Mouse (Mus musculus): ENCODE data around the gene Tmem167b. TPM values are rescaled to one million over a fixed set of nuclear protein-coding genes. Genes with fewer than 3 reads are reported as not detected.

The Tmem167b gene
- polyA plus RNA-seq (2015; fragmentation: Nextera tagmentation; extraction: Ambion mirVana): 45.6 and 47.3 TPM in 2 replicates

- no peaks in the 10 kb centered on the region for H3K4me1 ChIP-seq (ENCODE audit: control insufficient read depth, insufficient read depth, low read length)
- ATAC-seq (ENCODE audit: insufficient read depth, low FRiP score): peak; percentile 98
- H3K9me3 ChIP-seq (replicated peaks; ENCODE audit: control insufficient read depth, low read length): no peaks in the 10 kb centered on the region
- H3K4me3 ChIP-seq (replicated peaks; ENCODE audit: low read length): peak within 1 kb of the TSS; percentile 85
- peak within 1 kb of the TSS; percentile 96 for H3K27ac ChIP-seq (ENCODE audit: low read length)
- no peaks in the 10 kb centered on the region for H3K27me3 ChIP-seq (ENCODE audit: control insufficient read depth, insufficient read depth, low read length)
- H3K36me3 ChIP-seq (ENCODE audit: control insufficient read depth, insufficient read depth, low read length): peaks cover 14% of the 10 kb centered on the region
- H3K9ac ChIP-seq (ENCODE audit: low read length): peak within 1 kb of the TSS; percentile 90
- WGBS: 0% methylated on average over 45 of the region's 45 CpGs
- peak within 1 kb of the TSS; percentile 83 for H3K4me2 ChIP-seq (ENCODE audit: low read depth, low read length)
Observed at GRCm38 (mm10) chr3:108562133-108562730, at the start of gene Tmem167b. Tmem167b (minus strand) TSS chr3:108562466.

GRCm38 (mm10) chr3:108608906-108609305 is 46.6 kb upstream of the Tmem167b start:
- ATAC-seq (ENCODE audit: insufficient read depth, low FRiP score): no peak
- H3K36me3 ChIP-seq (ENCODE audit: control insufficient read depth, insufficient read depth, low read length): no peaks in the 10 kb centered on the region
- no peaks in the 10 kb centered on the region for H3K9me3 ChIP-seq (replicated peaks; ENCODE audit: control insufficient read depth, low read length)
- no peak overlapping the region for H3K27ac ChIP-seq (ENCODE audit: low read length)
- no peaks in the 10 kb centered on the region for H3K27me3 ChIP-seq (ENCODE audit: control insufficient read depth, insufficient read depth, low read length)
- H3K4me3 ChIP-seq (replicated peaks; ENCODE audit: low read length): no peak overlapping the region
- WGBS: 38% methylated on average over 3 of the region's 3 CpGs
- no peak overlapping the region for H3K9ac ChIP-seq (ENCODE audit: low read length)
- no peak overlapping the region for H3K4me2 ChIP-seq (ENCODE audit: low read depth, low read length)
- no peaks in the 10 kb centered on the region for H3K4me1 ChIP-seq (ENCODE audit: control insufficient read depth, insufficient read depth, low read length)

GRCm38 (mm10) chr3:108591530-108592522 is 29.6 kb upstream of the Tmem167b start:
- Histone ChIP-seq H3K9me3 (replicated peaks; ENCODE audit: control insufficient read depth, low read length) (no peaks in the 10 kb centered on the region), H3K4me2 (ENCODE audit: low read depth, low read length) (peak overlapping the region; percentile 99), H3K27ac (ENCODE audit: low read length) (peak overlapping the region; percentile 68), H3K27me3 (ENCODE audit: control insufficient read depth, insufficient read depth, low read length) (no peaks in the 10 kb centered on the region), H3K9ac (ENCODE audit: low read length) (peak overlapping the region; percentile 77), H3K36me3 (ENCODE audit: control insufficient read depth, insufficient read depth, low read length) (no peaks in the 10 kb centered on the region), H3K4me1 (ENCODE audit: control insufficient read depth, insufficient read depth, low read length) (peaks cover 4% of the 10 kb centered on the region), H3K4me3 (replicated peaks; ENCODE audit: low read length) (peak overlapping the region; percentile 81)
- ATAC-seq (ENCODE audit: insufficient read depth, low FRiP score): no peak; the same call in 1 of the 2 replicates
- WGBS: under 1% methylated on average over 61 of the region's 61 CpGs

GRCm38 (mm10) chr3:108590786-108591529 is 28.7 kb upstream of the Tmem167b start, which contains the start of gene Wdr47:
Wdr47 (plus strand) TSS chr3:108591279.
- Histone ChIP-seq H3K4me2 (ENCODE audit: low read depth, low read length) (peak within 1 kb of the TSS; percentile 99), H3K4me1 (ENCODE audit: control insufficient read depth, insufficient read depth, low read length) (peaks cover 4% of the 10 kb centered on the region), H3K9ac (ENCODE audit: low read length) (peak within 1 kb of the TSS; percentile 77), H3K4me3 (replicated peaks; ENCODE audit: low read length) (peak within 1 kb of the TSS; percentile 81), H3K9me3 (replicated peaks; ENCODE audit: control insufficient read depth, low read length) (no peaks in the 10 kb centered on the region), H3K36me3 (ENCODE audit: control insufficient read depth, insufficient read depth, low read length) (no peaks in the 10 kb centered on the region), H3K27ac (ENCODE audit: low read length) (peak within 1 kb of the TSS; percentile 68), H3K27me3 (ENCODE audit: control insufficient read depth, insufficient read depth, low read length) (no peaks in the 10 kb centered on the region)
- peak; percentile 100 for ATAC-seq (ENCODE audit: insufficient read depth, low FRiP score)
- WGBS: 4% methylated on average over 44 of the region's 44 CpGs

- no peak overlapping the region for H3K27ac ChIP-seq (ENCODE audit: low read length)
Observed at GRCm38 (mm10) chr3:108588446-108588845, 26.2 kb upstream of the Tmem167b start.

GRCm38 (mm10) chr3:108584580-108584979 is 22.3 kb upstream of the Tmem167b start:
- Histone ChIP-seq H3K9me3 (replicated peaks; ENCODE audit: control insufficient read depth, low read length) (no peaks in the 10 kb centered on the region), H3K27me3 (ENCODE audit: control insufficient read depth, insufficient read depth, low read length) (no peaks in the 10 kb centered on the region), H3K4me2 (ENCODE audit: low read depth, low read length) (no peak overlapping the region), H3K9ac (ENCODE audit: low read length) (no peak overlapping the region), H3K27ac (ENCODE audit: low read length) (no peak overlapping the region; the same call in 1 of the 2 replicates), H3K4me3 (replicated peaks; ENCODE audit: low read length) (no peak overlapping the region), H3K36me3 (ENCODE audit: control insufficient read depth, insufficient read depth, low read length) (peaks cover 2% of the 10 kb centered on the region; the same call in 1 of the 2 replicates), H3K4me1 (ENCODE audit: control insufficient read depth, insufficient read depth, low read length) (no peaks in the 10 kb centered on the region)
- 71% methylated on average over 4 of the region's 4 CpGs for whole genome bisulfite sequencing
- no peak for ATAC-seq (ENCODE audit: insufficient read depth, low FRiP score)

More at GRCm38 (mm10) chr3:108588446-108588845, 26.2 kb upstream of the Tmem167b start:
- WGBS: 44% methylated on average over 2 of the region's 2 CpGs
- Histone ChIP-seq H3K9me3 (replicated peaks; ENCODE audit: control insufficient read depth, low read length) (no peaks in the 10 kb centered on the region), H3K27me3 (ENCODE audit: control insufficient read depth, insufficient read depth, low read length) (no peaks in the 10 kb centered on the region), H3K4me3 (replicated peaks; ENCODE audit: low read length) (no peak overlapping the region), H3K36me3 (ENCODE audit: control insufficient read depth, insufficient read depth, low read length) (no peaks in the 10 kb centered on the region), H3K4me1 (ENCODE audit: control insufficient read depth, insufficient read depth, low read length) (peaks cover 4% of the 10 kb centered on the region), H3K4me2 (ENCODE audit: low read depth, low read length) (no peak overlapping the region), H3K9ac (ENCODE audit: low read length) (no peak overlapping the region)
- no peak for ATAC-seq (ENCODE audit: insufficient read depth, low FRiP score)

GRCm38 (mm10) chr3:108574018-108574417 is 11.8 kb upstream of the Tmem167b start:
- no peaks in the 10 kb centered on the region for H3K9me3 ChIP-seq (replicated peaks; ENCODE audit: control insufficient read depth, low read length)
- H3K27me3 ChIP-seq (ENCODE audit: control insufficient read depth, insufficient read depth, low read length): no peaks in the 10 kb centered on the region
- no peak overlapping the region for H3K27ac ChIP-seq (ENCODE audit: low read length)
- no peak overlapping the region for H3K9ac ChIP-seq (ENCODE audit: low read length)
- peaks cover 4% of the 10 kb centered on the region for H3K36me3 ChIP-seq (ENCODE audit: control insufficient read depth, insufficient read depth, low read length)
- no peak for ATAC-seq (ENCODE audit: insufficient read depth, low FRiP score)
- WGBS: 85% methylated on average over 5 of the region's 5 CpGs
- no peak overlapping the region for H3K4me3 ChIP-seq (replicated peaks; ENCODE audit: low read length)
- H3K4me1 ChIP-seq (ENCODE audit: control insufficient read depth, insufficient read depth, low read length): peaks cover 9% of the 10 kb centered on the region; the same call in 1 of the 2 replicates
- no peak overlapping the region for H3K4me2 ChIP-seq (ENCODE audit: low read depth, low read length)

- Histone ChIP-seq H3K27ac (ENCODE audit: low read length) (0 out of 2 replicates have a peak overlapping the region, but pooled peaks have one; percentile 16), H3K27me3 (ENCODE audit: control insufficient read depth, insufficient read depth, low read length) (no peaks in the 10 kb centered on the region), H3K4me1 (ENCODE audit: control insufficient read depth, insufficient read depth, low read length) (peaks cover 9% of the 10 kb centered on the region; the same call in 1 of the 2 replicates), H3K4me3 (replicated peaks; ENCODE audit: low read length) (peak overlapping the region; percentile 57), H3K36me3 (ENCODE audit: control insufficient read depth, insufficient read depth, low read length) (no peaks in the 10 kb centered on the region), H3K9me3 (replicated peaks; ENCODE audit: control insufficient read depth, low read length) (no peaks in the 10 kb centered on the region), H3K4me2 (ENCODE audit: low read depth, low read length) (peak overlapping the region; percentile 60), H3K9ac (ENCODE audit: low read length) (peak overlapping the region; percentile 76)
- ATAC-seq (ENCODE audit: insufficient read depth, low FRiP score): no peak
- WGBS: 47% methylated on average over 18 of the region's 18 CpGs
Observed at GRCm38 (mm10) chr3:108572309-108573010, 10.2 kb upstream of the Tmem167b start.

All from stomach, embryonic 16.5 days (tissue).